Mouse (Mus musculus) spleen, adult 2 months (tissue): ENCODE results near the gene Nphp4. TPM values are rescaled to one million over a fixed set of nuclear protein-coding genes. Genes with fewer than 3 reads are reported as not detected.
"Not testable (repeated sequence)": the region's sequence is repeated elsewhere in the genome, so short reads cannot be mapped to it uniquely, and the experiment has no call there.

Experiments
- DNase-seq, 2 experiments: peaks; one replicate each; pipeline versions ENCODE4 v3.0.0 to v3.0.0-alpha.2; 2012 to 2021; ENCODE audit warnings: low spot score in 2 of 2, low read depth in 1 of 2
- H3K27ac ChIP-seq: fragments of 200-500 bp; 2 replicates; pipeline ENCODE4 v1.5.1; 2012; ENCODE audit warnings: low read length, inconsistent platforms; ENCODE audit not compliant: insufficient read depth
- H3K27me3 ChIP-seq: fragments of 200-500 bp; 2 replicates; pipeline ENCODE4 v1.6.1; 2012; ENCODE audit warnings: mild to moderate bottlenecking, moderate library complexity, low read length, inconsistent platforms; ENCODE audit not compliant: control insufficient read depth, insufficient read depth
- H3K36me3 ChIP-seq: fragments of 200-500 bp; 2 replicates; pipeline ENCODE4 v1.6.1; 2012; ENCODE audit warnings: mild to moderate bottlenecking, low read length, inconsistent platforms; ENCODE audit not compliant: control insufficient read depth, insufficient read depth
- H3K4me1 ChIP-seq: fragments of 200-500 bp; 2 replicates; pipeline ENCODE4 v1.6.1; 2011; ENCODE audit warnings: inconsistent platforms; ENCODE audit not compliant: control insufficient read depth, insufficient read depth, insufficient read length
- H3K4me3 ChIP-seq: fragments of 200-500 bp; 2 replicates; pipeline ENCODE4 v1.5.1; 2011; ENCODE audit warnings: mild to moderate bottlenecking, inconsistent platforms; ENCODE audit not compliant: insufficient read depth, insufficient read length; ENCODE audit errors: extremely low read depth
- CTCF ChIP-seq: fragments of 200-500 bp; IDR thresholded peaks from 2 replicates; pipeline ENCODE4 v1.5.1; 2011; ENCODE audit warnings: mild to moderate bottlenecking, inconsistent platforms; ENCODE audit not compliant: insufficient read depth, insufficient read length, insufficient replicate concordance; ENCODE audit errors: extremely low read depth
- POLR2A ChIP-seq: fragments of 200-500 bp; IDR thresholded peaks from 2 replicates; pipeline ENCODE4 v1.6.1; 2011; ENCODE audit warnings: low read depth, low read length, inconsistent platforms
- WGBS: fragments of 180-500 bp; shearing (Covaris S2); methylation state at CpG from one replicate; pipeline ENCODE4 v1.1.7; 2018; 5-methylcytosine and 5-hydroxymethylcytosine counted together
- polyA plus RNA-seq: library from polyadenylated mRNA; depleted of rRNA; stranded (reverse); fragments of >200 nt; gene quantifications from 2 replicates; pipeline ENCODE4 v1.2.3, GENCODE M21; 2012

The Nphp4 gene
- polyA plus RNA-seq, 1 experiment = 1.2 TPM

DNA sequence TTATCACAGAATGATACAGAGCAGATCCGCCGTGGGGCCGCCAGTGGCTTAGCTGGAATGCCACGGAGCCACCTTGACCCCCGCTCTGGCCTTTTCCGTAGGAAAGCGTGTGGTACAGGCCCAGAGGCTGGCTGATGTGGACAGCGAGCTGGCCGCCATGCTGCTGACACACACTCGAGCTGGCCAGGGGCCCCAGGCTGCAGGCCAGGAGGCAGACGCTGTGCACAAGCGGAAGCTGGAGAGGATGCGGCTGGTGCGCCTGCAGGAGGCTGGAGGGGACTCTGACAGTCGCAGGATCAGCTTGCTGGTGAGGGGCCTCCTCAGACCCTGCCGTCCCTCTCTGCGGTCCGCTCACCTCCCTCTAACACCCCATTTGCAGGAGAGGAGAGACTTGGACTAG is 77.9 kb downstream of the Nphp4 start:
- WGBS = 79% methylated on average over 18 of the region's 18 CpGs
- Histone ChIP-seq H3K36me3 (no peaks in the 10 kb centered on the region), H3K4me3 (no peak overlapping the region), H3K27me3 (no peaks in the 10 kb centered on the region), H3K27ac (no peak overlapping the region), H3K4me1 (peaks cover 5% of the 10 kb centered on the region; the same call in 1 of the 2 replicates)
- no peak for DNase-seq
- no peak for TF ChIP-seq CTCF
- no peak for TF ChIP-seq POLR2A

DNA sequence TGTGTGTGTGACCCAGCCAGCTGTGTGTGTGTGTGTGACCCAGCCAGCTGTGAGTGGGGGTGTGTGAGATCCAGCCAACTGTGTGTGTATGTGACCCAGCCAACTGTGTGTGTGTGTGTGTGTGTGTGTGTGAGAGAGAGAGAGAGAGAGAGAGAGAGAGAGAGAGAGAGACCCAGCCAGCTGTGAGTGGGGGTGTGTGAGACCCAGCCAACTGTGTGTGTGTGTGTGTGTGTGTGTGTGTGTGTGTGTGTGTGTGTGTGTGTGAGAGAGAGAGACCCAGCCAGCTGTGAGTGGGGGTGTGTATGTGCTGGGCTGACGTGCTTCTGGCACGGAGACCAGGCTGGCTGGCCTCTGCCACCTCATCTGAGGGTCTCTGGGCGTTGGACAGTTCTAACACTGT is 79.3 kb downstream of the Nphp4 start:
- not testable (repeated sequence) for H3K27me3 ChIP-seq, H3K4me1 ChIP-seq, H3K4me3 ChIP-seq, H3K36me3 ChIP-seq, DNase-seq, H3K27ac ChIP-seq
- WGBS = 58% methylated on average over 3 of the region's 3 CpGs

DNA sequence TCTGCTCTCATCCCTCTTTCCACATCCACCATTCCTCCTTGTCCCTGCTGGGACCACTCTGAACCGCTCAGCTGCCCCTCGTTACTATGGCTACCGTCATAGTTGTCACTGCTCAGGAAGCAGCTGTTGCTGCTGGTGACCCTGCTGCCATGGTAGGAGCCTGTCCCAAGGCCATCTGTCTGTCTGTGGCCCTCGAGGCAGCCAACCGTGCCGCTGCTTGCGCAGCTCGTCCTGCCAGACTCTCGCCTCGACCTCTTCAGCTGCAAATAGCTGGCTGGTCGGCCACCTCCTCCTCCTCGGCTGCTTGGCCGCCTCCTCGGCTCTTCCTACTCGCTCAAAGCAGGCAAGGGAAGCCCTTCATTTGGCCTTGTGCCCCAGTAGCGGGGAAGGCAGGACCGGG is 81.7 kb downstream of the Nphp4 start:
- TF ChIP-seq POLR2A = no peak
- no peak for TF ChIP-seq CTCF
- Histone ChIP-seq H3K36me3 (no peaks in the 10 kb centered on the region), H3K4me1 (peaks cover 6% of the 10 kb centered on the region; the same call in 1 of the 2 replicates), H3K27me3 (no peaks in the 10 kb centered on the region), H3K27ac (no peak overlapping the region), H3K4me3 (no peak overlapping the region)
- 23% methylated on average over 17 of the region's 17 CpGs for whole genome bisulfite sequencing
- no peak for DNase-seq

DNA sequence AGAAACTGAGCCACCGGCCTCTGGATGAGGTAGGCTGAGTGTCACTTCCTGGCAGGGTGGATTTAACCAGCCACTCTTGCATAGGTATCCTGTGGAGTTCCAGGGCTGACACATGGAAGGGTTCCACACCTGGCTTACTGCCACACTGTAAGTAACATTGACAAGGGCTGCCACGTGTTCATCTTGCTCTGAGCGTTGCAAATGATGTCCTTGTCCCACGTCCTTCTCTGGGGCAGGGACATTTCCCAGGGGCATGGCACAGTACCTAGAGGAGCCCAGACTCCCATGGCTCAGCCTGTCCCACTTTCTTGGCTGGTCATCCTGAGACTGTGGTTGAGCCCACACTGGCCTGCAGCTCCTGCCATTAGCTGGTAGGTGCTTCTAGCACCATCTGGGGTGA is 91.5 kb downstream of the Nphp4 start:
- TF ChIP-seq POLR2A = no peak
- no peak for TF ChIP-seq CTCF
- Histone ChIP-seq H3K36me3 (no peaks in the 10 kb centered on the region), H3K4me1 (peaks cover 4% of the 10 kb centered on the region; the same call in 1 of the 2 replicates), H3K27ac (no peak overlapping the region), H3K27me3 (no peaks in the 10 kb centered on the region), H3K4me3 (no peak overlapping the region)
- no peak for DNase-seq
- 78% methylated on average over 4 of the region's 4 CpGs for WGBS

DNA sequence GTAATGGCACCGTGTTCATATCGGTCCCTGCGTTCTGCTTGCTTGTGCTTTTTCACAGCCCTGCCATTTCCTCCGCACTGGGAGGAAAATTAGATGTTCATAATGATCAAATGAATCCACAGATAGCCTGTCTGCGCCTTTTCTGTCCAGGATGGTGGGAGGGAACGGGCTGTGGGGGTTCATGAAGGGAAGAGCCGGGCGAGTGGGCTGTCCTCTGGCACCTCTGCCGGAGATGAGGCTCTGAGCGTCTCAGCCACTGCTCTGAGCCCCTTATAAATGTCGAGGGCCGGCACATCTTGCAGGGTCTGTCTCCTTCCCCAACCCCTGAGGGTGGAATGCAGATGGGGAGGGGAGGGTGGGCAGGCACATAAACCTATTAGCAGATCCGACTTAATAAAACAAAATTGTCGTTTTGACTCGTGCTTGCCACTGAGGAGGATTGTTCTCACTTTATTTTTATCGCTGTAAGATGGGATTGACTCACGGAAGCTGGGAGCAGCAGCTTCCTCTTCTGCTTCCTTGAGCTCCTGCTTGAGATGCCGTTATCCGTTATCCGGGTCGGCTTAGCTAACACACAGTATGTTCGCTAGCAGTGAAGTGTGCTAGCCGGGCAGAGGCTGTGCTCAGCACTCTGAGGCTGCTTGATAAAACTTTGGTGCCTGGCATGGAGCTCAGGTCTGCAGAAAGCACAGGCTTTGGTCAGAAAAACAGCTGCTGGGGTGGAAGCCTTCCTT is 92.3 kb downstream of the Nphp4 start:
- 35% methylated on average over 23 of the region's 23 CpGs for WGBS
- H3K27ac ChIP-seq = no peak overlapping the region

DNA sequence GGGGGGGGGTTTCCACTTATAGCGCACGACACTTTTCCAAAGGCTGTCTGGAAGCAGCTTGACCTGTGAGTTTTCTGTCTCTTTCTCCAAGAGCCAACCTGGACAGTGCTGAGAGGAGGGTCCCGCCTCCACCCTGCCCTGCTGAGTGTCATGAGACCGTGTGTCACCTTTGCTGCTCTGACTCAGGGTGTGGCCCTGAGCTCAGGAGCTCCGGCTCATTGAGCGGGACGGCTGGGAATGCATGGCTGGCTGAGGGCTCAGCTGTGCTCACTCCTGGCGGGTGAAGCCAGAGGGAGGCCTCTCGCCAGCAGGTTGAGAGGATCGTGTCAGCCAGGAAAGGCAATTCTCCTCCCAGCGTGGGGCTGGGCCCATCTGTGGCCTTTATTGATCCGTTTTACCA is 97.8 kb downstream of the Nphp4 start:
- no peaks in the 10 kb centered on the region for H3K36me3 ChIP-seq
- no peak overlapping the region for H3K4me3 ChIP-seq
- no peaks in the 10 kb centered on the region for H3K27me3 ChIP-seq
- H3K27ac ChIP-seq = no peak overlapping the region
- TF ChIP-seq CTCF = no peak
- TF ChIP-seq POLR2A = no peak
- no peak for DNase-seq
- WGBS = 74% methylated on average over 12 of the region's 12 CpGs
- H3K4me1 ChIP-seq = no peaks in the 10 kb centered on the region

More for the DNA sequence above, 92.3 kb downstream of the Nphp4 start:
- H3K4me3 ChIP-seq = no peak overlapping the region
- TF ChIP-seq CTCF (no peak), POLR2A (no peak)
- no peak for DNase-seq
- no peaks in the 10 kb centered on the region for H3K4me1 ChIP-seq
- no peaks in the 10 kb centered on the region for H3K27me3 ChIP-seq
- no peaks in the 10 kb centered on the region for H3K36me3 ChIP-seq

DNA sequence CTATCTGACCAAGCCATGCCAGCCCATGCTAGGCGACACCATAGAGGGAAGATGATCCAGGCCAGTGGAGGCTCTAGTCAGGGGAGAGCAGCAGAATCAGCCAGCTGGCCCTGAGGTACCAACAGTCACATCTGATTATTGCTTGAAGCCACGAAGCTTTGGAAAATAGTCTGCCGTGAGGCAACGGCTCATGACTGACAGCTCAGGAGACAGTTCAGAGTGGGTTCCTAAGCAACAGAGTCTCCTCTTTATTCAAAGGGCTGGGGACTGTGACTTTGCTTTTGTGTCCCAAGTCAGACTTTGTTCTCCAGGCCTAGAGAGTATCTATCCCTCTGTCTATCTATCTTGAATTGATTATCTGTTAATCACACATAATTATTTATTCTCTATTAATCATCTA is 100.3 kb downstream of the Nphp4 start:
- no peak for DNase-seq
- 83% methylated on average over 4 of the region's 4 CpGs for WGBS
- TF ChIP-seq POLR2A (no peak), CTCF (no peak)
- no peaks in the 10 kb centered on the region for H3K27me3 ChIP-seq
- no peak overlapping the region for H3K27ac ChIP-seq
- no peaks in the 10 kb centered on the region for H3K4me1 ChIP-seq
- H3K36me3 ChIP-seq = no peaks in the 10 kb centered on the region
- H3K4me3 ChIP-seq = no peak overlapping the region
